Mouse (Mus musculus): ENCODE data around the gene Caml. TPM values are rescaled to one million over a fixed set of nuclear protein-coding genes. Genes with fewer than 3 reads are reported as not detected.

Caml gene
- polyA plus RNA-seq, 1 experiment: 1.9 TPM

DNA sequence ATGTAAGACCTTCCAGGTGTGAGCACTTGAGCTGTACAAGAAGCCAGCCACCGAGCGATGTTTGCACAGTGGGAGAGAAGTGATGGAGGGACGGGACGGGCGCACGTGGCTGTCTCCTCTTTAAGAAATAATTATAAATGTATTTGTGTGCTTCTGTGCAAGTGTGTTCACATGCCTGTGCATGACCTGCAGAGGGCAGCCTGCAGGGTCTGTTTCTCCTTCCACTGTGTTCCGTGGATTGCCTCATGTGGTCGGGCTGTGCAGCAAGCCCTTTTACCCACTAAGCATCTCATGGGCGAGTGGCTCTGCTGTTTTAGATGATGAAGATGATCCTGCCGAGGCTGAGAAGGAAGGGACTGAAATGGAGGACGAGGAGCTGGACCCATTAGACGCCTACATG is 27.3 kb downstream of the Caml start:
- no peaks in the 10 kb centered on the region for H3K27me3 ChIP-seq (ENCODE audit: control insufficient read depth)
- TF ChIP-seq TAL1 (IDR thresholded peaks at IDR 0.05; ENCODE audit: low read length) (no peak), GATA1 (IDR thresholded peaks at IDR 0.05; ENCODE audit: low read length) (no peak)
- H3K4me3 ChIP-seq (replicated peaks): no peak overlapping the region
- H3K4me1 ChIP-seq (ENCODE audit: control insufficient read depth): peaks cover 8% of the 10 kb centered on the region
- H3K9me3 ChIP-seq (ENCODE audit: control insufficient read depth, low read length): no peaks in the 10 kb centered on the region; the same call in 1 of the 2 replicates
- peaks cover 100% of the 10 kb centered on the region for H3K36me3 ChIP-seq (ENCODE audit: control insufficient read depth)

DNA sequence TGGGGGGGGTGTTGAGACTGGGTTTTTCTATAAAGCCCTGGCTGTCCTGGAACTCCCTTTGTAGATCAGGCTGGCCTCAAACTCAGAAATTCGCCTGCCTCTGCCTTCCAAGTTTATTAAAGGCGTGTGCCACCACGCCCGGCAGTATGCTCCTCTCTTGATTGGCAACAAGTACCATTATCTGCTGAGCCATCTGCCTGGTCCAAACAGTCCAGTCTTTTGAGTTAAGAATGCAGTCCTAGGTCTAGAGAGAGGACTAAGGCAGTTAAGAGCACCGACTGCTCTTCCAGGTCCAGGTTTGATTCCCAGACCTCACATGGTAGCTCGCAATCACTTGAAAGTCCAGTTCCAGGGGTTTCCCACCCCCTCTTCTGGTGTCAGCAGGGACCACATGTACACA is 28.2 kb downstream of the Caml start:
- Histone ChIP-seq H3K4me3 (replicated peaks) (no peak overlapping the region), H3K9me3 (ENCODE audit: control insufficient read depth, low read length) (no peaks in the 10 kb centered on the region; the same call in 1 of the 2 replicates), H3K36me3 (ENCODE audit: control insufficient read depth) (peaks cover 100% of the 10 kb centered on the region), H3K4me1 (ENCODE audit: control insufficient read depth) (peaks cover 8% of the 10 kb centered on the region), H3K27me3 (ENCODE audit: control insufficient read depth) (no peaks in the 10 kb centered on the region)
- TF ChIP-seq TAL1 (IDR thresholded peaks at IDR 0.05; ENCODE audit: low read length): no peak

DNA sequence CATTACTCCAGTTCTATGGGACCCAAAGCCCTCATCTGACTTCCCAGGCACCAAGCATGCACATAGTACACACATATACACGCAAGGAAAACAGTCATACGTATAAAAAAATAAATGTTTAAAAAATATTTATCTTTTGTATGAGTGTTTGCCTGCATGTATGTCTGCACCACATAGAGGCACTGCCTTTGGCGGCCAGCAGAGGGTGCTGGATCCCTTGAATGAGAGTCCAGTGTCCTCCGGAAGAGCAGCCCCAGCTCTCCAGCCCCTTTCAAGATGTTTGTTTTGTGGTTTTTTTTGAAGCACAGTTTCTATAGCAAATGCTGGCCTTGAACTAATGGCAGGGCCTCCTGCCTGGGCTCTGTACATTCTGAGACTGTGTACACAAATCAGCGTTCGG is 45.7 kb downstream of the Caml start:
- H3K4me1 ChIP-seq (ENCODE audit: control insufficient read depth): no peaks in the 10 kb centered on the region
- H3K9me3 ChIP-seq (ENCODE audit: control insufficient read depth, low read length): no peaks in the 10 kb centered on the region
- no peak for TF ChIP-seq TAL1 (IDR thresholded peaks at IDR 0.05; ENCODE audit: low read length)
- no peak for TF ChIP-seq GATA1 (IDR thresholded peaks at IDR 0.05; ENCODE audit: low read length)
- no peak overlapping the region for H3K4me3 ChIP-seq (replicated peaks)
- no peaks in the 10 kb centered on the region for H3K27me3 ChIP-seq (ENCODE audit: control insufficient read depth)
- H3K36me3 ChIP-seq (ENCODE audit: control insufficient read depth): peaks cover 95% of the 10 kb centered on the region

DNA sequence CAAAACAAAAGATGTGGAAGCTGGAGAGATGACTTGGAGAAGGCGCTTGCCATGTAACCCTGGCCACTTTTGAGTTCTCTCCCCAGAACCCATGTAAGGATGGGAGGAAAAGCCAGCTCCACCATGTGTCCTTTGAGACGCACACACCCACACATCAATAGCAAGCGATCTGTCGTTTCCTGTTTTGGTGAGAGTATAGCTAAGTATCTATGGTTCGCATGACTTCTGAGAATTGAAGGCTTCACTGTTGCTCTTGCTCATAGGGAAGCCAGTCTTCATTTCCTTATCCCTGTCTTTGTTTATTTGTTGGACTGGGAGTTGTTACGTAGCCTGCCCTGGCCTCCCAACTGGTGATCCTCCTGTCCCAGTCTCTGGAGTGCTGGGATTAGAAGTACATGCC is 49.9 kb downstream of the Caml start:
- H3K9me3 ChIP-seq (ENCODE audit: control insufficient read depth, low read length): no peaks in the 10 kb centered on the region
- no peaks in the 10 kb centered on the region for H3K4me1 ChIP-seq (ENCODE audit: control insufficient read depth)
- H3K4me3 ChIP-seq (replicated peaks): no peak overlapping the region
- TF ChIP-seq GATA1 (IDR thresholded peaks at IDR 0.05; ENCODE audit: low read length) (no peak), TAL1 (IDR thresholded peaks at IDR 0.05; ENCODE audit: low read length) (no peak)
- H3K36me3 ChIP-seq (ENCODE audit: control insufficient read depth): peaks cover 94% of the 10 kb centered on the region
- no peaks in the 10 kb centered on the region for H3K27me3 ChIP-seq (ENCODE audit: control insufficient read depth)

DNA sequence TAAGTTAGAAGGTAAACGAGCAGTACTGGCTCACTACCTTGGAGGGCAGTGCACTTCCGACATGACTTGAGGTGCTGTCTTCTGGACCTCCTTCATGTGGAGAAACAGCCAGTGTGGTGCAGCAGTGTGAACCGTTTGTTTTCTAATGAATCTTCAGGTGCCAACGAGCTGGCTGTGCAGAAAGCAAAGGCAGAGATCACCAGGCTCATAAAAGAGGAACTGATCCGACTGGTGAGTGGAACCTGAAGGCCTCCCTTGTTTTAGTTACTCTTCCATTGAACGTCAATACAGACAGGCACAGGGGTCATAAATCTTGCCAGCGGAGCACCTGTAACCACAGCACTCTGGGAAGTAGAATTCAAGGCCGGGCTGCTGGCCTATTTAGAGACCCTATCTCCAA is 54.6 kb downstream of the Caml start:
- no peaks in the 10 kb centered on the region for H3K4me1 ChIP-seq (ENCODE audit: control insufficient read depth)
- no peak for TF ChIP-seq TAL1 (IDR thresholded peaks at IDR 0.05; ENCODE audit: low read length)
- no peak for TF ChIP-seq GATA1 (IDR thresholded peaks at IDR 0.05; ENCODE audit: low read length)
- H3K36me3 ChIP-seq (ENCODE audit: control insufficient read depth): peaks cover 96% of the 10 kb centered on the region
- H3K4me3 ChIP-seq (replicated peaks): no peak overlapping the region
- H3K9me3 ChIP-seq (ENCODE audit: control insufficient read depth, low read length): no peaks in the 10 kb centered on the region
- H3K27me3 ChIP-seq (ENCODE audit: control insufficient read depth): no peaks in the 10 kb centered on the region

Other genes with a start within 250 kb of the Caml start
- gene Slc34a1, start 224.8 kb upstream of the Caml start, polyA plus RNA-seq (2012): not detected in 2 replicates
- not detected in 2 replicates for gene Pfn3, start 207.8 kb upstream of the Caml start, polyA plus RNA-seq (2012)
- gene F12, start 196.2 kb upstream of the Caml start, polyA plus RNA-seq (2012): 0.09 and 0.25 TPM in 2 replicates
- gene Grk6, start 177.9 kb upstream of the Caml start, polyA plus RNA-seq (2012): 9.5 and 10.2 TPM in 2 replicates
- 0.08 and 0.23 TPM in 2 replicates for gene Prr7, start 158.7 kb upstream of the Caml start, polyA plus RNA-seq (2012)
- gene Dbn1, start 134.9 kb upstream of the Caml start, polyA plus RNA-seq (2012): 0.05 and 0.06 TPM in 2 replicates
- gene Pdlim7, start 109.3 kb upstream of the Caml start, polyA plus RNA-seq (2012): 1.9 and 3.0 TPM in 2 replicates
- gene Dok3, start 93.7 kb upstream of the Caml start, polyA plus RNA-seq (2012): 0.54 and 0.67 TPM in 2 replicates
- 4.7 and 5.2 TPM in 2 replicates for gene Ddx41, start 86.3 kb upstream of the Caml start, polyA plus RNA-seq (2012)
- 9.1 and 10.2 TPM in 2 replicates for gene Fam193b, start 51.9 kb upstream of the Caml start, polyA plus RNA-seq (2012)
- gene Tmed9, start 49.3 kb upstream of the Caml start, polyA plus RNA-seq (2012): 9.5 and 12.0 TPM in 2 replicates
- 0.39 and 0.50 TPM in 2 replicates for gene B4galt7, start 23.1 kb upstream of the Caml start, polyA plus RNA-seq (2012)
- 1.9 and 2.0 TPM in 2 replicates for gene Ddx46, start 12.0 kb downstream of the Caml start, polyA plus RNA-seq (2012)
- 0.18 and 0.29 TPM in 2 replicates for gene B230219D22Rik, start 70.1 kb downstream of the Caml start, polyA plus RNA-seq (2012)
- gene Txndc15, start 91.6 kb downstream of the Caml start, polyA plus RNA-seq (2012): 0.82 and 0.99 TPM in 2 replicates
- 6.2 and 8.4 TPM in 2 replicates for gene Pcbd2, start 104.4 kb downstream of the Caml start, polyA plus RNA-seq (2012)
- gene Catsper3, start 161.6 kb downstream of the Caml start, polyA plus RNA-seq (2012): not detected in 2 replicates
- 0.02 TPM in 1 of 2 replicates, not detected in the other for gene Pitx1, start 213.2 kb downstream of the Caml start, polyA plus RNA-seq (2012)

Measured in erythroblast, embryonic 14.5 days (primary cell).